Mouse (Mus musculus): ENCODE results near the gene Chd2.
"Not testable (repeated sequence)": the region's sequence is repeated elsewhere in the genome, so short reads cannot be mapped to it uniquely, and the experiment has no call there.

Gene Chd2

DNA sequence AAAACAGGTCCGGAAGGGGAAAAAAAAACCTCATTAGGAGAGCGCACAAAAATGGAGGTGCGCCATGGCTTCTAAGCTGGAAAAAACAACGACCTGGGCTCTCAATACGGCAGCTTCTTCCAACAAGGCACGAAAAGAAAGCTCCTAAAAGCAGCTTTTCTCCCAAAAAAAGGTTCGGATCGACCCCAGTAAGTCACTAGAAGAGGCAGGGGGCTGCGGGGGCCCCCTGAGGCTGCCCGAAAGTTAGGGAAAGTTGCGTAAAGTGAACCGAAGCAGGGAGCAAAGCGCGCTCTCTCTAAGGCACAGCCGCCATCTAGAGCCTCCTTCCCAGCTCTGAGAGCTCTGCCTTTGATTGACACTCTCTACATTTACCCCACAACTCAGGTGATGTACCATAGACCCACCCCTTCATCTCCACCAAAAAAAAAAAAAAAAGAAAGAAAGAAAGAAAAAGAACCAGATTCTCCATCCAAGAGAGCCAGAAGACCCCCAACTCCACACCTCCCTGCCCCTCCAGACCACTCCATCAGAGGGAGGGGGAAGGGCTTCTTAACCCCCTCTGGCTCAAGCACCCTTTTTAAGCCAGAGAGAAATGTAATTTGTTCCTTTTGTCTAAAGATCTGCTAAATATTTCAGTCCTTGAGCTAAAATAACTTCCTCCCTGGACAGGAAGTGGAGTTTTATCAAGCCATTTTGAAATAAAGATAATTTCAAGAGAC lies at the start of gene Chd2:
Gene Chd2 (minus strand): TSS at position 419 of the 719 bp plus-strand sequence.
- DNase-seq (ENCODE audit: low read depth), result peak; percentile 91

DNA sequence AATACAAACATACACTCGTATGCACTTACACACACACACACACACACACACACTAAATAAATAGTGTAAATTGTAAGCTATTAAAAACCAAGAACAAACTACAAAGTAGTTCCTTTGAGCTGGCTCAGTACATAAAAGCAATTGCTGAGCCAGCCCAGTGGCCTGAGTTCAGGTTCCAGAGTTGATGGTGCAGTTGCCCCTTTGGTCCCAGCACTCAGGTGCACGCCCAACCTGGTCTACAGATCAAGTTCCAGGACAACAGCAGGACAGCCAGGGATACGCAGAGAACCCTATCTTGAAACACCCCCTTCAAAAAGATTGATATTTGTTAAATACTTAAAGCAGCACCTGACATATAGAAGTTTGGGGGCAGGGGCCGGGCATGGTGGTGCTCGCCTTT lies 49.1 kb upstream of the Chd2 start:
- no peak for DNase-seq (ENCODE audit: low read depth)

DNA sequence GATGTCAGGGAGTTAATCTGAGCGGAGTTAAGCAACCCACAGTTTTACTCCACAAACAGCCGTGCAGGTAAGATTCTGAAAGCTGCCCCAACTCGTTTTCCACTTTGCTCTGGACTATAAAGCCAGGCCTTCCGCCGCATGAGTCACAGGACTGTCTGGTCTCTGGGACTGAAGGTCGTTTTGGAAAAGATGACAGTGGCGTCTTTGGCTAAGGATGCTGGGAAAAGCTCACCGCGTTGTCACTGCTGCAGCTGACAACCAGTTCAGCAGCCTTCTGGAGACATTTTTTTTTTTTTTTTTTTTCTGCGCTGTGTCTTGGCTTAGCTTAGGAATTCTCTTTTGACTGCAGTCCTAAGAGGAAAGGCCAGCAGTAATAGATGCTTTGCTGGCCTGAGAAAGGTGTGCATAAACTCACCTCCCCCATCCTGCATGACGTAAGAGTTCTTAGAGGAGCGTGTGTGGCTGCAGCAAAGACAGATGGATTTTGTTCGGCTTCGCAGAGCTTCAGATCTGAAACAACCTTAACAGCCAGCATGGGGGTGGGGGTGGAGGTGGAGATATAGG lies 47.7 kb upstream of the Chd2 start:
- no peak for DNase-seq (ENCODE audit: low read depth)

DNA sequence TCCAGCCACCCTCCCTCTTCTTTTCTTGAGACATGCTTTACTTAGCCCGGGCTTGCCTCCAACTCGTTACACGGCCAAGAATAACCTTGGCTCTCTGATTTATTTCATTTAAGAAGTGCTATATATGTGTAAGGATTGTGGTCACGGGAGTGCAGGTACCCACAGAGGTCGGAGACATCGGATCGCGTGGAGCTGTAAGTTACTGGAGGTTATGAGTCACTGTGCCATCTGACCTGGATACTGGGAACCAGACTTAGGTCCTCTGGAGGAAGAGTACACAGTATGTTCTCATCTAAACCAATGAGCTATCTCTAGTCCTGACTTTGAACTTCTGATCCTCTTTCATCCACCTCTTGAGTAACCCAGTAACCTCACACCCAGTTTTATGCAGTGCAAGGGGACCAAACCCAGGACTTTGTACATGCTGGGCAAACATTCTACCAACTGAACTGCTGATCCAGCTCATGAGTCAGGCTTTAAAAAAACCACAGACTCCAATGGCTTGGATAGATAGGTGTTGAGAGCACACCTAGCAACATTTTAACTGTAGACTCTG lies 46.8 kb upstream of the Chd2 start:
- DNase-seq (ENCODE audit: low read depth), result peak; percentile 57

DNA sequence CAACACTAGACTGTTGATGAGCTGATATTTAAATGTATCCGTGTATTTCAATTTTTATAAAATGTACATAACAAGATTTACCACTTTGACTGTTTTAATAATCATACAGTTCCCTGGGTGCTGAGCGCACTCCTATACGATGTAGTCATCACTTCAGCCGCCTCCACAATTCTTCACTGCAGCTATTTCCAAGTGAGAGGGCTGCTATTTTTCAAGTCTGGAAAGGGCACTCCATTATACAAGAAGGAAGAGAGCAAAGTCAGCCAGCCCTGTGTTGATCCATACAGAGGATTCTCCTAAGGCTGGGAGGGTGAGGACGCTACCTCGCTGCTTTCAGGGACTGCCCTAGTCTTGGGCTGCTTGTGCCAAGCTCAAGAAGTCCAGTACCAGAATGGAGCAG lies 45.1 kb upstream of the Chd2 start:
- no peak for DNase-seq (ENCODE audit: low read depth)

DNA sequence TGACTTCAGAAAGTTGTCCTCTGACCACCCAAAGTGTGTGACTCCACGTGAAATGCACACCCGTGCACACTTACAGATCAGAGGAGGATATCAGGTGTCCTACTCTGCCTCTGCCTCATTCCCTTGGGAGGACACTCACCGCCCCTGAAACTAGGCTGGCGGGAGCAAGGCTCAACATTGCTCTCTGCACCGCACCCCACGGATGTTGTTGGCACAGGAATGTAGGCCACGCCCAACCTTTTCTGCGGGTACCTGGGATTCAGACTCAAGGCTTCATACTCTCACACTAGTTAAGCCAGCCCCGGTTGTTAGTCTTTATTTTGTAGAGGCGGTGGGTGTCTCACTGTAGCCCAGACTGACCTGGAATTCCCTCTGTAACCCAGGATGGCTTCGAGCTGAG lies 44.6 kb upstream of the Chd2 start:
- no peak for DNase-seq (ENCODE audit: low read depth)

DNA sequence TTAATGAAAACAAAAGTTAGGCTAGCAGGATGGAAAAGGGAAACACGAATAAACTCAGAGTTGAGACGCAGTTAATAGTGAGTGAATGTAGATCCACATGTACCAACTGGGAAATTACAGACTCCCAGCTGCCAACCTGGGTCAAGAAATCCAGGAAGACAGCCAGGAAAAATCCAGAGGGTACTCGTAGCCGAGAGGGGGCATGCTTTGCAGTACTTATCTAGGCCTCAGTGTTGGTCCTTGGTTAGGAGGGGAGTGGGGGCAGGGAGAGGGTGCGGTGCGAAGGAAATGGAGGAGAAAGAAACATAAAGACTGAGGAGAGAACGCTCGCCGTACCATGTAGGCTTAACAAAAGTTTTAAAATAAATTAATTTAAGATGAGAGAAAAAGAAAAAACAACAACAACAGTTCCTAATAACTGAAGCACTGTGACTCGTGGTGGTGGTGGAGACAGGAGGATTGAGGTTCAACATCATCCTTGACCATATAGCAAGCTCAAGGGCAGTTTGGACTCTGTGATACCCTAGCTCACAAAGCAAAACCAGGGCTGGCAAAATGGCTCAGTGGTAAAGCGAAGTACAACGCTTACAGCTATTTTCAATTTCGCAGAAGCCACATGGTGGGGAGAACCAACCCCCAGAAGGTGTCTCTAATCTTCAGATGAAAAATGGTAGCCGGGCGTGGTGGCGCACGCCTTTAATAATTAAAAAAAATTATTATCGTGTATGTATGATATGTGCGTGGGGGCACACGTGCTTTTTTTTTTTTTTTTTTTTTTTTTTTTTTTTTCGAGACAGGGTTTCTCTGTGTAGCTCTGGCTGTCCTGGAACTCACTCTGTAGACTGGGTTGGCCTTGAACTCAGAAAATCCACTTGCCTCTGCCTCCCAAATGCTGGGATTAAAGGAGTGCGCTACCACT lies 43.7 kb upstream of the Chd2 start:
- DNase-seq (ENCODE audit: low read depth), result no peak

DNA sequence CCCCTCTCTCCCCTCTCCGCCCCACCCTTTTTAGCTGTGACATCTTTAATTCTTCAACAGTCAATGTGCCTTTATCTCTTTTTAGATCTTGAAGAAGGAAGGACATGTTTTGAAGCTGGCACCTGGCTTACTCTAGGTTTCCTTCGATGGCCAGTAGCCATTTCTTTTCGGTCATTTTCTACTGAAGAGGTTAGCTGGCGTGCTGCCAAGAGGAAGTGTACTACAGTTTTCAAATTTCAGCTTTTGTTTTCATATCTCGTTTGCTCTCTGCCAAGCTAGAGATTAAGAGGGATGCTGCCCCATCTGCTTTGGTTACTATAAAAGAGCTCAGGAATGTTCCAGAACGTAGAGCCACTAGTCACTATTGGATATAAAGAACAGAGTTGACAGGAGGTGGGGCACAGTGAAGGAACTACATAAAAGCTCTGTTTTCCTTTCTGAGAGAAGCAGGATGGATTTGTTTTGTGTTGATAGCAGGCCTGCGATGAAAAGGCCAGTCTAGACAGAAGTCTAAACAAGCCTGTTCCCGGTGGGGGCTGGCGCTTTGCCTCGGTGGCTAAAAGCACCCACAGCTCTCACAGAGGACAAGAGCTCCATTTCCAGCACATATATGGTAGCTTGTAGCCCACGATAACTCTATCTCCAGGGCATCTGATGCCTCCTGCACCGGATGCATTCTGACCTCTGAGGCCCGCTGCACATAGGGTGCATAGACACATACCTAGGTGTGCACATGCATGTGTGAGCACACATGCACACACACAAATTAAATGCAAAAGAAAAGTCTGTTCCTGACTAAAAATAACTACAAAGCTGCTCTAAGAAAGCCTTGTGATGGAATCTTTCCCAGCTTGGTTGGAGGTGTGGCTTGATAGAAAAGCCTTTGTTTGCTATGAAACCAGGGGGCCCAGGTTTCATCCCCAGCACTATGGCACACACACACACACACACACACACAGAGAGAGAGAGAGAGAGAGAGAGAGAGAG lies 42.7 kb upstream of the Chd2 start:
- DNase-seq (ENCODE audit: low read depth), result peak; percentile 81

DNA sequence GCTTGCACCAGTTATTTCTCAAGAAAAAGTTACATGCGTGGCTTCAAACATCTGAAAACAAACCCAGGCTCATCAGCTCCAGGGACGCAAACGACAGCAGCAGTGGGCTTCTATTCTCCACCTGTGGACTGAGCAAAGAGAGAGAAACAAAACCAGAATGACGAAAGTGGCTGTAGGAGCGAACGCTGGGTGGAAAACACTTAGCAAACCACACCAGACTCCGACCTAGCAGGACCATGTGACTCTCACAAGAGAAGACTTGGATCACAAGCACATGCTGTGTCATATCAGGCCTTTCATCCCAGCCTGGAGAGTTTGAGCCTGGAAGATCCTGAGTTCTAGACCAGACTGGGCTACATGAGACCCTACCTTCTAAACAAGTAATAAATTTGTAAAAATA lies 41.8 kb upstream of the Chd2 start:
- DNase-seq (ENCODE audit: low read depth), result no peak

DNA sequence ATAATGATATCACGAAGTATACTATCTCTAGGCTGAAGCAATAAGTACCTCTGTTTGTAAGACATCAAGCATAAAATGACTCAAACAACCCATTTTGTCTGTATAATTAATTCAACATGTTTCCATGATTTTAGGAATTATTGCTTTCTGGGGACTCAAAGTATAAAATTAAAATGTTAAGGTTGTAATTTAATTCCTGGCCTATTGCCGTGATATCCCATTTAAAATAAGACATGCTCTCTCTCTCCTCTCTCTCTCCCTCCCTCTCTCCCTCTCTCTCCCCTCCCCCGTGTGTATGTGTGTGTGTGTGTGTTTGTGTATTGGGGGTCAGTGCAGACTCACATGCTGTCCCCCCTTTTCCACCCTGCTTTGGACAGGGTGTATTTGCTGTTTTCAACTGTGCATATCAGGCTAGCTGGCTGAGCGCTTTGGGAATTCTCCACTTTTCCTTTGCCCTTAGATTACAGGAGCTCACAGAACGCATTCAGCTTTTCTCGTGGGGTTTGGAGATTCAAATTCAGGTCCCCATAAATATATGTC lies 40.3 kb upstream of the Chd2 start:
- no peak for DNase-seq (ENCODE audit: low read depth)

DNA sequence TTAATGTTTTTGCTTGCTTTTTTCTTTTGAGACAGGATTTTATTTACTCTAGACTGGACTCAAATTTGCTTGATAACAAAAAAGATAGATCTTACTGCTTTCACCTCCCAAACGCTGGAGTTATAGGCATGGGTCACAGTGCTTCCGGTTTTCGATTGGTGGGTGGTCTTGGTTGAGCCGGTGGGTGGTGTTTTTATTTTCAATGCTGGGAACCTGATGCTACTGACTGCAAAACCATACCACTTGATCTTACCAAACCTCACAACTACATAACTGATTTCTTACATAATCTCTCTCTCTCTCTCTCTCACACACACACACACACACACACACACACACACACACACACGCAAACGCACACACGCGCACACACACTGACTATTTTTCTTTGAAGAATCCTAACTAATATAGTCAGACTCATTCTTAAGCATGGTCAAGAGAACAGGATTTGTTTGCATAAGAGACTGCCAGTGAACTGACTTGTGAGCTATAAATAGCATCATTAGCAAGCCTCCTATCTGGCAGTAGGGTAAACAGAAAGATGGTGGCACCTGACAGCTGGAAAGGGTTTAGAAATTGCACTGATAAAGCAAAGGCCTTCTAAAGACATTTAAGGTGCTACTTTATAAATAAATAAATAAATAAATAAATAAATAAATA lies 37.6 kb upstream of the Chd2 start:
- DNase-seq (ENCODE audit: low read depth), result peak; percentile 51

DNA sequence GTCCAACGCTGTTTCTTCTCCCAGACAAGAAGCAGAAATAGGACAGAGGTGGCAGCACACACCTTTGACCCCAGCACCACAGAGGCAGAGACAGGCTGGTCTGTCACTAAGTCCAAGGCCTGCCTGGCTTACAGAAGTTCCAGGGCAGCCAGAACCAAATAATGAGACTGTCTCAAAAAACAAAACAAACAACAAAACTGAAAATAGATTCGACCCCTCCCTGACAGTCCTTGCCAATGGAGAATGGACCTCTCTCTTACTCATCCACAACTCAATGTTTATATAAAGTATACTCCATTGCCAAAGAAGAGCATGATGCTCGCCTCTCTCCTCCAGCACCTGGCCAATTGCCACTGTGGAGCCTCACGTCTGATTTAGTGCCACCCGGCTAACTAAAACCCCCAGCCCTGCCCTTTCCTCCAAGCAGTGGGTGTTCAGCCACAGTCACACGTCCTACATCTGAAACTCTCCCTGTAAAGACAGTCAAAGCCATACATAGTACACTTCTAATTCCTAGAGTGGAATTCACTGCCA lies 36.3 kb upstream of the Chd2 start:
- DNase-seq (ENCODE audit: low read depth), result no peak

DNA sequence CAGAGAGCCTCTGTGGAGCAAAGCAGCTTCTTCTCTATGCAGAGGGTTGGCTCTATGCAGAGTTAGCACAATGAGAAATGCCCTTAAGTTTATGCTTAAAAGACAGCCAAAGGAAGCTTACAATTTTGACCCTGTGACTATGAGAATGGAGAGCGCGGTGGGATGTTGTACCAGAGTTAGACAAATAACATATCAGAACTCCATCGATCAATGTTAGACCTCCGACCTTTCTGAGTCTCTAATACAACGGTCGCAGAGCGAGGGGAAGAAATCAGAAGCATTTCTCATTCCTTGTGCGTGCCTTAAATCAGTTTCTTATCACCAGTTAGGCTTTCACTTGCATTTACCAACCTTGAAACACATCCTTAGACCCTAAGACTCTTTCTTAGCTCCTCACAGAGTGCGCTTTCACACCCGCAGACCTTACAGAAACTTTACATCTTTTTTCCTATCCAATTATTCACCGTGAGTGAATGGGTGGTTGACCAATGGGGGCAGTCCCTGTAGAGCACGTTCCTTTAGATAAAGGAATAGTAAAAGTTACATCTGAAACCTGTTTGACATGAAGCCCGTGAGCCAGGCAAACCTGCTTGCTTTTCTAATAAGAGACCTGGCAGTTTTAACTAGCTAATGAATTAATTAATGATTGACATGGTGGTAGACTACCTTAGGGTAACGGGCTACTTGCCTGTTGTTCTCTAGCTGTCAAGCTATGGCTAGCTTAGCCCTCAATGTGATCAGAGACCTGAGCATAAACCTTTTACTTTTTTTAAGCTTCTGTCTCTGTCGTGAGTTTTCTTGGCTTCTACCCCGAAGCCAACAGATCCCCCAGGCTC lies 34.7 kb upstream of the Chd2 start:
- DNase-seq (ENCODE audit: low read depth), result no peak

DNA sequence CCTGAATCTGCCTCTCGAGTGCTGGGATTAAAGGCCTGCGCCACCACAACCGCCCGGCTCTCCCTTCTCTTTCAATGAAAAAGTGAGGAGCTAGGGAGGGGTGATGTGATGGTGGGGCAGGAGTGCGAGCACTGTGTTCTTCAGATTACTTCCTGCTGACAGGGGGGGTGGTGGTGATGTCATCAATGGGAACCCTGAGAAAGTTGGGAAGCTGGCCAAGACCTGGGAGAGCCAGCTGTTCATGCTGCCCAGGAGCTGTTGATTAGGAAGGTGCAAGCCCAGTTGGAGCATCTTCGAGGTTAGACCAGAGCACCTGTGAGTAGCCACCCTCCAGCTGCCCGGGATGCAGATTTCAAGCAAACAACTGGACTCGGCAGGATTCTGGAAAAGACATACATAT lies 33.6 kb upstream of the Chd2 start:
- DNase-seq (ENCODE audit: low read depth), result no peak

DNA sequence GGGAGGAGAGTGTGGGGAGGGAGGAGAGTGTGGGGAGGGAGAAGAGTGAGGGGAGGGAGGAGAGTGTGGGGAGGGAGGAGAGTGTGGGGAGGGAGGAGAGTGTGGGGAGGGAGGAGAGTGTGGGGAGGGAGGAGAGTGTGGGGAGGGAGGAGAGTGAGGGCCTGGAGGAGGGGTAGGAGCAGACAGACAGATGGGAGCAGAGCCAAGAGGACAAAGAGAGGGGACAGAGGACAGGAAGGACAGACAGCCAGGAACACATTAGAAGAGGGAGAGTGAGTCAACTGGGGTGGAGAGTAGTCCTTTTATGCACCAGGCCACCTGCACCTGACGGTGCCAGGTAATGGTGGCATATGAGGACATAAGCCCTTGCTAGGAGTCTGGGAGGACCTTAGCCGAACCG lies 33.0 kb upstream of the Chd2 start:
- DNase-seq (ENCODE audit: low read depth), result not testable (repeated sequence)

DNA sequence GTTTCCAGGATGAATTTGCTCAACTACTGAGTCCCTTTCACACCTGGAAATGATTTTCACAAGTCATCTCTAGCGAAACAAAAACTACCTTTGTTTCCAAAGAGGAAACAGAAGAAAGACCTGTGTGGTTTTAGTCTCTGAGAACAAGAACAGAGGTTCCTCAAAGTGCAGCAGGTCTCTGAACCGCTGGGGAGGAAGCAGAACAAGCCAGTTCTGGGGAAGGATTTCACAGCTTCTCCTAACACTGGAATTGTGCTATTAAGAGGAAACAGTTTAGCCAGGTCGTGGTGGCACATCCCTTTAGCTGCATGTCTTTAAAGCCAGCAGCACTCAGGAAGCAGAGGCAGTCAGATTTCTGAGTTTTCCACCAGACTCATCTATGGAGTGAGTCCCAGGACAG lies 30.9 kb upstream of the Chd2 start:
- DNase-seq (ENCODE audit: low read depth), result no peak

DNA sequence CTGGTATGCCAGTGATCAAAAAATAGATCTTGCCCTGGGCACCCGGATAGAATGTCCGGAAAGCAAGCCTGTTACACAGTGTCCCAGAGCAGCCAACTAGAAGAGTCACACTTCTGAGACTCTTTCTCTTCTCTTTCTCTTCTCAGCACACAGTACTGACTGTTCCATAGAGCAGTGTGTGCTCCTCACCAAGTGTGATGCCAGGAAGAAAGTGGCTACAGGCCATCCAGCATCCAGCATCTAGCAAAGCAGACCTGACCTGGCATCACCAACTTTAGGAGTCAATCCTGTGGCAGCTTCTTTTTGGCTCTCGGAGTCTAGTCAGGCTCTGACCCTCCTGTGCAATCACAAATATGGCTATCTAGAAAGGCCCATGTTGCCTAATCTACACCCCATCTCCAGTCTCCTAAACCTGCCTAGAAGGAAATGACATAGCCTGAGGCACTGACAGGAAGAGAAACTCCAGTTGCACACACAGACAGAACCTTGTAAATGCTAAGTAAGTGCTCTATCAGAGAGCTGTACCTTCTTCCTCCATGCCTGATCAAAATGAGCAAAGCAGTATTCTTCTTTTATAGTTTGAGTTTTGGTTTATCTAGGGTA lies 27.3 kb upstream of the Chd2 start:
- peak; percentile 64 for DNase-seq (ENCODE audit: low read depth)

DNA sequence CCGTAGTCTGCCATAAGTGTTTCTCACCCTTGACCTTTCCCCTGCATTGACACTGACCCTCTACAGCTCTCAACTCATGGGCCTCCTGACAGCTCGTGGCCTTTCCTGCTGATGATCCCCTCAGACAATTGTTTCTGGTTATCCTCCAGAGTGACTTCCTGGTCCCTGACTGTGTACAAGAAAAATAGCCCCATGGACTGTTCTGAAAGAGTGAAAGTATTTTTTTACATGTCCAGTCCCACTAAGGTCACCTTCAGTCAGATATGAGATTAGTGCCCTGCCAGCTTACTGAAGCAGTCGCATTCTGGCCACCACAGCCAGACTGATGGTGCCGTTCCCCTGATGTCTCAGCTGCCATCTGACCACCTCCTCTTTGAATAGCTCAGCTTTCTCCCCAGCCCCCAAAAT lies 26.1 kb upstream of the Chd2 start:
- no peak for DNase-seq (ENCODE audit: low read depth)

DNA sequence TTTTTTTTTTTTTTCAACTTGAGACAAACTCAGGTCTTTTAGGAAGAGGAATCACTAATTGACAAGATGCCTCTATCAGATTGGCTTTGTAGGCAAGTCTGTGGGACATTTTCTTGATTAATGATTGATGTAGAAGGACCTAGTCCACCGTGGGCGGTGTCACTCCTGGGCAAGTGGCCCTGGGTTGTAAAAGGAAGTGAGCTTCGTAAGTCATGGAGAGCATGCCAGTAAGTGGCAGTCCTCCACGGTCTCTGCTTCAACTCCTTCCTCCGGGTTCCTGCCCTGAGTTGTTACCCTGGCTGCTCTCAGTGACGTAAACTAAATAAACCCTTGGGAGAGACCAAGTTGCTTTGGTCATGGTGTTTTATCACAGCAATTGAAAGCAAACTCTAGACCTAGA lies 22.5 kb upstream of the Chd2 start:
- no peak for DNase-seq (ENCODE audit: low read depth)
